Mouse (Mus musculus): Measurements from ENCODE around the gene Fgfr2.

DNA sequence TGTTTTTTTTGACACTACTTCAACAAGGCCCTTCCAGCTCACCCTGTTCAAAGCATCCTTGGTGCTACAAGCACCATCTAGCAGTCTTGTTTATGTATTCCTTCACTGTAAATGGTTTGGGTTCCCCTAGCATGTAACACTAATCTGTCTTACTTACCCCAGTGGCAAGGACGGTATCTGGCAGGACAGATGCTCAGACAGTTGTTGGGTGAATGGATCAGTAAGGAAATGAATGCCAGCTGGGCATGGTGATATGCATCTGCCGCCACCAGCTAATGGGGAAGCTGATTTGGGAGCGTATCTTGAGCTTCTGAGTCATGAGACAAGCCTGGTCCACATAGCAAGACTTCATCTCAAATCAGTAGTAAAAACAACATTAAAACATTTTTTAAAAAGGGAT lies 2744.8 kb downstream of the Fgfr2 start:
- TF ChIP-seq POLR2A (IDR thresholded peaks at IDR 0.05; ENCODE audit: low read depth, low read length) (no peak), CTCF (IDR thresholded peaks at IDR 0.05; ENCODE audit: extremely low read depth, insufficient read length, insufficient replicate concordance, low read depth, low read length) (no peak)

Data from small intestine, adult 2 months (tissue).